Mouse (Mus musculus): Measurements from ENCODE around the gene Urad. TPM values are rescaled to one million over a fixed set of nuclear protein-coding genes. Genes with fewer than 3 reads are reported as not detected.

The Urad gene
- polyA plus RNA-seq, 1 experiment from 2014 or later = not detected

GRCm38 (mm10) chr5:147269926-147270672 is 52.1 kb downstream of the Urad start, which contains the start of gene Pdx1:
TSS of gene Pdx1 (plus strand) at chr5:147269959.
- no peak within 1 kb of the TSS for H3K4me2 ChIP-seq
- peaks cover 99% of the 10 kb centered on the region for H3K27me3 ChIP-seq
- no peaks in the 10 kb centered on the region for H3K9me3 ChIP-seq
- H3K36me3 ChIP-seq = no peaks in the 10 kb centered on the region
- H3K4me1 ChIP-seq (replicated peaks) = peaks cover 11% of the 10 kb centered on the region; the same call in 1 of the 2 replicates
- H3K4me3 ChIP-seq = no peak within 1 kb of the TSS
- no peak within 1 kb of the TSS for H3K9ac ChIP-seq
- H3K27ac ChIP-seq (replicated peaks) = no peak within 1 kb of the TSS
- WGBS = 1% methylated on average over 44 of the region's 44 CpGs
- no peak for ATAC-seq (ENCODE audit: low read depth)

GRCm38 (mm10) chr5:147269371-147269770 is 52.9 kb downstream of the Urad start:
- Histone ChIP-seq H3K27ac (replicated peaks) (no peak overlapping the region), H3K9me3 (no peaks in the 10 kb centered on the region), H3K27me3 (peaks cover 98% of the 10 kb centered on the region), H3K4me1 (replicated peaks) (peaks cover 8% of the 10 kb centered on the region; the same call in 1 of the 2 replicates), H3K4me2 (no peak overlapping the region), H3K9ac (no peak overlapping the region), H3K4me3 (no peak overlapping the region), H3K36me3 (no peaks in the 10 kb centered on the region)
- WGBS = 5% methylated on average over 6 of the region's 6 CpGs
- ATAC-seq (ENCODE audit: low read depth) = no peak

GRCm38 (mm10) chr5:147268728-147269127 is 53.5 kb downstream of the Urad start:
- H3K4me3 ChIP-seq = no peak overlapping the region
- H3K4me1 ChIP-seq (replicated peaks) = 0 out of 2 replicates have a peak, but pooled peaks cover 4% of the 10 kb centered on the region
- no peak for ATAC-seq (ENCODE audit: low read depth)
- no peaks in the 10 kb centered on the region for H3K36me3 ChIP-seq
- WGBS = 0% methylated on average over 8 of the region's 8 CpGs
- no peak overlapping the region for H3K27ac ChIP-seq (replicated peaks)
- peaks cover 99% of the 10 kb centered on the region for H3K27me3 ChIP-seq
- H3K4me2 ChIP-seq = no peak overlapping the region
- H3K9ac ChIP-seq = no peak overlapping the region
- H3K9me3 ChIP-seq = no peaks in the 10 kb centered on the region

GRCm38 (mm10) chr5:147267434-147267833 is 54.8 kb downstream of the Urad start:
- 0 out of 2 replicates have a peak, but pooled peaks cover 4% of the 10 kb centered on the region for H3K4me1 ChIP-seq (replicated peaks)
- peaks cover 96% of the 10 kb centered on the region for H3K27me3 ChIP-seq
- H3K27ac ChIP-seq (replicated peaks) = no peak overlapping the region
- no peak for ATAC-seq (ENCODE audit: low read depth)
- no peak overlapping the region for H3K4me2 ChIP-seq
- H3K4me3 ChIP-seq = no peak overlapping the region
- H3K36me3 ChIP-seq = no peaks in the 10 kb centered on the region
- no peak overlapping the region for H3K9ac ChIP-seq
- 7% methylated on average over 6 of the region's 6 CpGs for WGBS
- no peaks in the 10 kb centered on the region for H3K9me3 ChIP-seq

Small RNAs within 50 kb of the gene (microRNA-seq; reads per million reads assigned to microRNA genes)
- not detected for gene Mir7k

Other genes starting within 250 kb of the Urad start
- 6.9 and 7.4 TPM in 2 replicates for gene Lnx2, start 245.9 kb downstream of the Urad start, polyA plus RNA-seq (2015; fragmentation: Nextera tagmentation; extraction: Ambion mirVana)
- gene Polr1d, start 245.4 kb downstream of the Urad start, polyA plus RNA-seq (2015; fragmentation: Nextera tagmentation; extraction: Ambion mirVana) = 94.7 and 109 TPM in 2 replicates
- 5.3 and 7.1 TPM in 2 replicates for gene Gsx1, start 133.7 kb downstream of the Urad start, polyA plus RNA-seq (2015; fragmentation: Nextera tagmentation; extraction: Ambion mirVana)
- not detected in 2 replicates for gene Pdx1, start 52.5 kb downstream of the Urad start, polyA plus RNA-seq (2015; fragmentation: Nextera tagmentation; extraction: Ambion mirVana)
- gene Cdx2, start 15.2 kb downstream of the Urad start, polyA plus RNA-seq (2015; fragmentation: Nextera tagmentation; extraction: Ambion mirVana) = not detected in 2 replicates
- 0.64 and 0.95 TPM in 2 replicates for gene Flt3, start 78.0 kb upstream of the Urad start, polyA plus RNA-seq (2015; fragmentation: Nextera tagmentation; extraction: Ambion mirVana)
- gene Pan3, start 107.7 kb upstream of the Urad start, polyA plus RNA-seq (2015; fragmentation: Nextera tagmentation; extraction: Ambion mirVana) = 63.1 and 69.1 TPM in 2 replicates